Mouse (Mus musculus) kidney, postnatal 0 days (tissue): ENCODE results near the gene Igsf10. TPM values are rescaled to one million over a fixed set of nuclear protein-coding genes. Genes with fewer than 3 reads are reported as not detected.
A peak's percentile ranks its signal among the peaks of the same experiment; 100 is the strongest.

Source experiments
- ATAC-seq: fragments of 200-750 bp; cut with Nextera tagmentation; replicated peaks from 2 replicates; pipeline ENCODE4 v1.8.0; 2017; ENCODE audit warnings: low read depth, moderate number of reproducible peaks, moderate TSS enrichment, moderate library complexity; ENCODE audit not compliant: low FRiP score
- DNase-seq: peaks from one replicate; pipeline ENCODE4 v3.0.0-alpha.2; 2016; ENCODE audit warnings: low spot score
- H3K27ac ChIP-seq: fragments of 300-500 bp; sonication (generic); 2 replicates; pipeline ENCODE4 v1.5.1; 2014; ENCODE audit warnings: mild to moderate bottlenecking
- H3K27me3 ChIP-seq: fragments of 300-500 bp; sonication (generic); 2 replicates; pipeline ENCODE4 v1.6.1; 2014; ENCODE audit warnings: low read length, mixed read lengths; ENCODE audit not compliant: insufficient read depth
- H3K36me3 ChIP-seq: fragments of 300-500 bp; sonication (generic); 2 replicates; pipeline ENCODE4 v1.6.1; 2014; ENCODE audit warnings: low read length, mixed read lengths; ENCODE audit not compliant: insufficient read depth
- H3K4me1 ChIP-seq: fragments of 300-500 bp; sonication (generic); replicated peaks from 2 replicates; pipeline ENCODE4 v1.6.1; 2014; ENCODE audit warnings: antibody characterized with exemption, low read length, mixed read lengths; ENCODE audit not compliant: insufficient read depth
- H3K4me2 ChIP-seq: fragments of 300-500 bp; sonication (generic); 2 replicates; pipeline ENCODE4 v1.6.1; 2014; ENCODE audit warnings: mild to moderate bottlenecking, low read length, moderate library complexity, mixed read lengths
- H3K4me3 ChIP-seq: fragments of 300-500 bp; sonication (generic); replicated peaks from 2 replicates; pipeline ENCODE4 v1.5.1; 2014; ENCODE audit warnings: low read depth, low read length
- H3K9ac ChIP-seq: fragments of 300-500 bp; sonication (generic); 2 replicates; pipeline ENCODE4 v1.6.1; 2014; ENCODE audit warnings: low read depth, low read length
- H3K9me3 ChIP-seq: fragments of 300-500 bp; sonication (generic); replicated peaks from 2 replicates; pipeline ENCODE4 v1.6.1; 2016; ENCODE audit warnings: low read length, inconsistent platforms, mixed read lengths
- CTCF ChIP-seq: IDR thresholded peaks from 2 replicates; pipeline ENCODE4 v1.5.1; 2016; ENCODE audit warnings: antibody characterized with exemption, low read depth, mild to moderate bottlenecking, moderate library complexity
- WGBS: fragments of 180-500 bp; shearing (Covaris S2); extraction: QIAGEN DNeasy Blood & Tissue Kit; methylation state at CpG from one replicate; pipeline ENCODE4 v1.1.7; 2014; 5-methylcytosine and 5-hydroxymethylcytosine counted together
- polyA plus RNA-seq: library from polyadenylated mRNA; unstranded; fragments of >200 nt; fragmentation: Nextera tagmentation; extraction: Ambion mirVana; gene quantifications from 2 replicates; pipeline ENCODE4 v1.2.1, GENCODE M21; 2015

Igsf10 gene
- polyA plus RNA-seq, 1 experiment from 2014 or later = 2.5 TPM

- H3K4me3 ChIP-seq = no peak overlapping the region
- ATAC-seq = no peak
- TF ChIP-seq CTCF = no peak
- H3K9ac ChIP-seq = no peak overlapping the region
- no peak overlapping the region for H3K27ac ChIP-seq
- H3K4me1 ChIP-seq = no peaks in the 10 kb centered on the region
- WGBS = 83% methylated on average over 16 of the region's 16 CpGs
- no peaks in the 10 kb centered on the region for H3K9me3 ChIP-seq
- no peaks in the 10 kb centered on the region for H3K36me3 ChIP-seq
- no peak for DNase-seq
- no peaks in the 10 kb centered on the region for H3K27me3 ChIP-seq
- no peak overlapping the region for H3K4me2 ChIP-seq
Observed at GRCm38 (mm10) chr3:59295699-59296562, 48.3 kb downstream of the Igsf10 start.

DNA sequence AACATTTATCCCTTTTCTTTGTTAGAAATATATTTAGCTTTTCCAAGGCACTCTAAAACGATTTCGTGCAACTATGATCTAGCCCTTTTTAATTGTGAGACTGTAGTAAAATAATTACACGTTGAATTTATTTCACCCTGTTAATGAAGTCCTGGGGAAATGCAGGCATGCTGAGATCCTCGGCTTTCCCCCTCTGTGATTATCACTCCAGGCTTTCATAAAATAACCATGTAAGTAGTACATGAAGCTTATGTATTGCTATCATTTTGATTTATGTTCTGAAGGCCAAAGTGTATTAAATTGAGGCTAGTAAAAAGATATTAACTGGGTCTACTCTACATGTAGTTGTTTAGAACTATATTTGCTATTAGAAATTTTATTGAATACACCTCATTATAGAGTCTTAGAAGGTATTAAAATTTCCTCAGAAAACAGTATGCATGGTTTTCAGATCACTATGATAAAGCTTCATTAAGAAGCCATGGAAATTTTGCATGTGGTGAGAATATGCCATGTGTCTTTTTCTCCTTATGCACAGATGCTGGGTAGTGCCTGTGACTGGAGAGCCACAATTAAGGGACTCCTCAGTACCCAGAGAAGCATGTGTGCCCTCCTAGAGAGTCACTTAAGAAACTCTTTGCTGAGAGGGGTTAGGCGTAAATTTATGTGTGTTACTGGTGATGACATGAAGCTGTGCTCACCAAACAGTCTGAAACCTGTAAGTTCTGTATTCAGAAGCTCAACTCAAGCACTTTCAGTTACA lies 50.6 kb downstream of the Igsf10 start:
- ATAC-seq (no peak), DNase-seq (no peak)
- WGBS = 83% methylated on average over 5 of the region's 5 CpGs

DNA sequence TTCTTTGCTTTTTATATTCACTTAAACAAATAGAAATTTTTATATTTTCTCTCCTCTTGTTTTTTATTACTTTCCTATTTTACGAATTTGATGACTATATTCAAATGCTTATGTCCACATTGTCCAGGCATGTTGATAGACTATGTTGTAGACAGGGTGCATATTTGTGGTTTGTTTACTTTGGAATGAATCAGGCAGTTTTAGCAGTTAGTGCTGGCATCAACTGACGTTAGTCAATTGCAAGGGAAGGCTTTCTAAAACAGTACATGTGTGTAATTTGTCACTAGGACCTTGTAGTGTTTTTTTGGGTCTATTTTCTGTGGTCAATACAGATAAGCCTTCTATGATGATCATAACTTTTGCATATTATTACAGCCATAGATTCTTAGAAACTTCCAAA lies 53.6 kb downstream of the Igsf10 start:
- WGBS = 39% methylated on average over 2 of the region's 2 CpGs

More for the DNA sequence above, 50.6 kb downstream of the Igsf10 start:
- no peak overlapping the region for H3K4me2 ChIP-seq
- H3K9me3 ChIP-seq = no peaks in the 10 kb centered on the region
- no peaks in the 10 kb centered on the region for H3K4me1 ChIP-seq
- no peak overlapping the region for H3K4me3 ChIP-seq
- H3K36me3 ChIP-seq = no peaks in the 10 kb centered on the region
- no peak overlapping the region for H3K27ac ChIP-seq
- no peak for TF ChIP-seq CTCF
- no peaks in the 10 kb centered on the region for H3K27me3 ChIP-seq
- H3K9ac ChIP-seq = no peak overlapping the region

DNA sequence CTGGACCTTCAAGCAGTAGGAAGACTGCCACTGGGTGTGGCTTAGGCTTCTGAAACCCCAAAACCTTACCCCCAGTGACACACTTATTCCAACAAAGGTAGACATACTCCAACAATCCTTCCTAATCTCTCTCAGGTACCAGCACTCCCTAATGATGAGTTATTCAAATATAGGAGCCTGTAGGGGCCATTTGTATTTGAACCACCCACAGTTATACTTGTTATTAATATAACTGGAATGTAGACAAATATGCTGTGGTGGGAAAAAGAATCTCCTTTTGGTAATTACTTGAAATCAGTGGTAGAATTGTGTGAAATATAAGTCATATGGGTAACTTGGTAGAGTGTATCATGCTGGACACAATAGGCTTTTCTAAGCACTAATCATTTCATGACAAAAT lies 65.6 kb downstream of the Igsf10 start:
- Histone ChIP-seq H3K9me3 (no peaks in the 10 kb centered on the region), H3K4me3 (no peak overlapping the region), H3K36me3 (no peaks in the 10 kb centered on the region), H3K27me3 (no peaks in the 10 kb centered on the region), H3K4me2 (no peak overlapping the region), H3K27ac (no peak overlapping the region), H3K9ac (no peak overlapping the region), H3K4me1 (no peaks in the 10 kb centered on the region)
- no peak for ATAC-seq
- no peak for DNase-seq
- no peak for TF ChIP-seq CTCF

More for the DNA sequence above, 53.6 kb downstream of the Igsf10 start:
- ATAC-seq (no peak), DNase-seq (peak; percentile 28)
- TF ChIP-seq CTCF = no peak
- Histone ChIP-seq H3K36me3 (no peaks in the 10 kb centered on the region), H3K4me3 (no peak overlapping the region), H3K27me3 (no peaks in the 10 kb centered on the region), H3K4me2 (no peak overlapping the region), H3K9me3 (no peaks in the 10 kb centered on the region), H3K4me1 (no peaks in the 10 kb centered on the region), H3K27ac (no peak overlapping the region), H3K9ac (no peak overlapping the region)

DNA sequence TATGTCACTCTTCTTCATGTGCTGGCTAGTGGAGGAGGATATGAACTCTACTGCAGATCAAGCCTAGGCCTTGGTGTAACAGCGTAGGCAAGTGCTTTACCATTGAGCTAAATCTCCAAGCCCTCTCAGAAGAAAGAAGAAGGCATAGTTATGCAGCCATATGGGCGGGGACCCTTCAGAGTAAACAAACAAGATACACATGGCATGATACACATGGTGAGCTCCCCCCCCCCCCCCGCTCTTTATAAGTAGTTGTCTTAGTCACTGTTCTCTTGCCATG lies 66.0 kb downstream of the Igsf10 start:
- no peaks in the 10 kb centered on the region for H3K4me1 ChIP-seq
- no peak overlapping the region for H3K4me2 ChIP-seq
- no peak overlapping the region for H3K4me3 ChIP-seq
- no peaks in the 10 kb centered on the region for H3K36me3 ChIP-seq
- H3K27ac ChIP-seq = no peak overlapping the region
- H3K9ac ChIP-seq = no peak overlapping the region
- H3K9me3 ChIP-seq = no peaks in the 10 kb centered on the region
- H3K27me3 ChIP-seq = no peaks in the 10 kb centered on the region
- DNase-seq (no peak), ATAC-seq (no peak)
- TF ChIP-seq CTCF = no peak
- WGBS = 93% methylated on average over 3 of the region's 3 CpGs

- no peak for TF ChIP-seq CTCF
- no peaks in the 10 kb centered on the region for H3K36me3 ChIP-seq
Observed at GRCm38 (mm10) chr3:59277502-59278253, 66.5 kb downstream of the Igsf10 start.

More at GRCm38 (mm10) chr3:59277502-59278253, 66.5 kb downstream of the Igsf10 start:
- Histone ChIP-seq H3K27ac (no peak overlapping the region), H3K4me3 (no peak overlapping the region), H3K4me1 (no peaks in the 10 kb centered on the region), H3K4me2 (no peak overlapping the region), H3K27me3 (no peaks in the 10 kb centered on the region), H3K9ac (no peak overlapping the region), H3K9me3 (no peaks in the 10 kb centered on the region)
- WGBS = 28% methylated on average over 3 of the region's 3 CpGs
- ATAC-seq = no peak
- no peak for DNase-seq
